Mouse (Mus musculus) lung, postnatal 14 days (tissue): ENCODE data around the gene Usp2.
"Not testable (repeated sequence)": the region's sequence is repeated elsewhere in the genome, so short reads cannot be mapped to it uniquely, and the experiment has no call there.

Experiments
- DNase-seq: peaks from one replicate; pipeline ENCODE4 v3.0.0; 2021

Usp2 gene

DNA sequence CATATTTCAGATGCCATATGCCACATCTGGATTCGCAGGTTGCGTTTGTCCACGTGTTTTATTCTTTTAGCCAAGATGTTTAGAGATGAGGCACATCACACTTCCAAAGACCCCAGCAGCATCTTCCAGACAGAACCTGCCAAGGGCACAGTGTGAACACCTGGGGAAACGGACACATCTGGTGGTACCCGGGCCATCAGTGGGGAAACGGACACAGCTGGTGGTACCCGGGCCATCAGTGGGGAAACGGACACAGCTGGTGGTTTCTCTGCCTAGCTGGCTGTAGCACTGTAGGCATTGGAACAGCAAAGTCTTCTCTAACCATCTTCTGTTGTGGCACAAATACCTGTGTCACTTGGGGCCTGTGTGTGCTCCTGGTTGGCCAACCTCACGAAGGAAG lies 29.0 kb downstream of the Usp2 start:
- DNase-seq, result no peak

DNA sequence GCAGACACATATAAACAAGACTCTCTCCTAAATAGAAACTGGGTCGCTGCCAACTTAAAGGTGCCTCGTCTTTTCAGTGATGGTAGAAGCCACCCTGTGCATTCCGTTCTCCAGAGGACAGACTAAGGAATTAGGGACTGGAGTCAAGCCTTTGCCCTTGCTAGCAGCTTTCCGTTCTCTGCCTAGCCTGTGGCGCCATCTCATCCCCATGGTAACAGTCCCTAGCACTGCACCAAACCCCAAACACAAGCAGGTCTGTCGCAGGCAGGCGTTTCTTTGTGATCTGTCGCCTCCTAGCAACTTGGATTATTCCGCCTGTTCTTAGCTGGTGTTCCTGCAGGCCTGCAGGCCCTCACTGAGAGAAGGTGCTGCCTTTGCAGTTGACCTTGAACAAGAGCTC lies 29.7 kb downstream of the Usp2 start:
- no peak for DNase-seq

DNA sequence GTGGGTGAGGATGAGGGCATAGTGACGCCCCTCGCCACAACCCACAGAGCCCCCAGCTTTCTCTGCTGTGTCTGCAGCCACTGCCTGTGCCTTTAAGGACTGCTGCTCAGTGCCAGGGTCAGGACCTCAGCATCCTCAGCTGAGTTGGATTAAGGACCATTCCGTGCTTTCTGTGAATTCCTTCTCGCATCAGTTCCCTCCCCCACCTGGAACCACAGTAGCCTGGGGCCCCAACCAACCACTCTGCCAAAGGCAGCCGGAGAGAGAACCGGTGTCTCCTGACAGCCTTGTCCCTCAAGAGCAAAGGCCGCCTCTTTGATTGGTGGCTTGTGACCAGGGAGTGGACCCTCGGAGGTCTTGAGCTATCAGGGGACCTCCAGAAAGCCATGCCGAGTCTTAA lies 34.7 kb downstream of the Usp2 start, which contains the start of gene Mfrp:
TSS of gene Mfrp (plus strand) at position 240 of the 400 bp plus-strand sequence.
- no peak for DNase-seq

DNA sequence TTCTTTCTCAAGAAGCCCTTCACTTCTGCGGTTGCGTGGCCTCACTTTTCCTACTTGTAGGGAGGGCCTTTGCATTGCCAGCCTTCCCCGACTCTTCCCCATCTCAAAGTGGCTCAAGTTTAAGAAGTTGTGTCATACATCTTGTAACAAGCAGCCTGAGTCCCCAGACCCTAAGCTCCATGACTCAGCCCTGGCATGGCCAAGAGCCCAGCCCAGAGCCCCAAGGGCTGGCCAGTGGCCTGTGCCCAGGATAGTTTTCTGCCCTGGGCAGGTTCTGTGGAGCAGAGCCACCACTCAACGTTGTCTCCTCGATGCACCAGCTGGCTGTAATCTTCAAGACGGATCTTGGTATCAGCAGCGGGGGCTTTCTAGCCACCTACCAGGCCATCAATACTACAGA lies 38.1 kb downstream of the Usp2 start:
- DNase-seq, result no peak

DNA sequence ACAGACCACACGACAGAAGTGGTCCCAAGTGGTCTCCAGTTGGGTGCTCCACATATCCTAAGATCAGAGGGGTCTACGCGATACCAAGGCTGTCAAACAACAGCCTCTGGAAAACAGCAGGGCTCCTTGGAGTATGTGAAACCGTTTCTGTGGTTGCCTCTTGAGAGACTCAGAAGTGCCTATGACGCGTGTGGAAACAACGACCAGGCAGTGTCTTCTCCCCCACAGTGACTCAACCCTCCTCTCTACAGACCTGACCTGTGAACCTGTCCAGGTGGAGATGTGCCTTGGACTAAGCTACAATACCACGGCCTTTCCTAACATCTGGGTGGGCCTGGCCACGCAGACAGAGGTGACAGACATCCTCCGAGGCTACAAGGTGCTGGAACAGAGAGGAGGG lies 39.0 kb downstream of the Usp2 start:
- DNase-seq, result no peak

DNA sequence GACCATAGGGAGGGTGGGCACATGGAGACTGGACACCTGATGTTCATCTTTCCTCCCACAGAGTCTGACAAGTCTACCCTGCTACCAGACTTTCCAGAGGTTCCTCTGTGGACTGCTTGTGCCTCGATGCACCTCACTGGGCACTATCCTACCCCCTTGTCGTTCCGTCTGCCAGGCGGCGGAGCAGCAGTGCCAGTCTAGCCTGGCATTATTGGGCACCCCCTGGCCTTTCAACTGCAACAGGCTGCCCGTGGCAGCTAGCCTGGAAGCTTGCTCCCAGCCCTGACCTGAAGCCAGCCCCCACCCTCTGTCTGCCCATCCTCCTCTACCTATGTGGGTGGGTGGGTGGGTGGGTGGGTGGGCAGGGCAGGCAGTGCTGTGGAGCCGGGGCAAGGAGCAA lies 39.4 kb downstream of the Usp2 start:
- DNase-seq, result no peak

DNA sequence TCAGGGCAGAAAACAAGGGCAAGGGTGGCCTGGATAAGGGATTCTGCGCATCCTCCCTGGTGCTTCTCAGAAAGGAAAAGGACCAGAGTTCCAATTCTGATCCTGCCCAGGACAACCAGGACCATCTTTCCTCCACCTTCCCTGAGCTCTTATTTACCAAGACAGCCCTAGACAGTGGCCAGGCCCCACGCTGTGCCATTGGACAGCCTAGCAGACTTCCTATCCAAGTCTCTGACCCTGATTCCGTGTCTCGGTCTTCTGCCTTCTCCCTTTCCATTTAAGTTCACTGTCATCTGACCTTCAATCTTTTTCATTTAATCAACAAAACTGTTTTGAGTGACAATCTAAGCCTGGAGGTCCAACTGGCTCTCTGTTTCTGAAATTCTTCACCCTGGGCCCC lies 39.8 kb downstream of the Usp2 start:
- DNase-seq, result no peak

DNA sequence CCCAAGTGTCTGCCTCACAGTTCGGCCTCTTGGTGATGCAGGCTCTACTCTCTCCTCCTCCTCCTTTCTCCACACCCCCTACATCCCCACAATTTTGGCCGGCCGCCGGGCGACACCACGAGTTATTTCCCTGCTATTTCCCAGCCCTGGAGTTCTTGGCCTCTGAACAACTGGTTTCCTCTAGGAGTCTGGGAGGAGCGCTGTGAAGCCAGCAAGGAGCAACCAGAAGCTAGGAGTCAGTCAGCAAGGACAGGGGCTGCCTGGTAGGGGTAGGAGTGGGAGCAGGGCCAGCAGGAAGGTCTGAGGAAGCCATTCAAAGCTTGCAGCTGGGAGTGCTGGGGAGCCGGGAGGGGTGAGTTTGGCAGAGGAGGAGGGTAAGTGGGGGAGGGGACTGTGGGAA lies 40.3 kb downstream of the Usp2 start, which contains the start of gene C1qtnf5:
TSS of gene C1qtnf5 (plus strand) at position 136 of the 400 bp plus-strand sequence.
- peak; percentile 88 for DNase-seq

DNA sequence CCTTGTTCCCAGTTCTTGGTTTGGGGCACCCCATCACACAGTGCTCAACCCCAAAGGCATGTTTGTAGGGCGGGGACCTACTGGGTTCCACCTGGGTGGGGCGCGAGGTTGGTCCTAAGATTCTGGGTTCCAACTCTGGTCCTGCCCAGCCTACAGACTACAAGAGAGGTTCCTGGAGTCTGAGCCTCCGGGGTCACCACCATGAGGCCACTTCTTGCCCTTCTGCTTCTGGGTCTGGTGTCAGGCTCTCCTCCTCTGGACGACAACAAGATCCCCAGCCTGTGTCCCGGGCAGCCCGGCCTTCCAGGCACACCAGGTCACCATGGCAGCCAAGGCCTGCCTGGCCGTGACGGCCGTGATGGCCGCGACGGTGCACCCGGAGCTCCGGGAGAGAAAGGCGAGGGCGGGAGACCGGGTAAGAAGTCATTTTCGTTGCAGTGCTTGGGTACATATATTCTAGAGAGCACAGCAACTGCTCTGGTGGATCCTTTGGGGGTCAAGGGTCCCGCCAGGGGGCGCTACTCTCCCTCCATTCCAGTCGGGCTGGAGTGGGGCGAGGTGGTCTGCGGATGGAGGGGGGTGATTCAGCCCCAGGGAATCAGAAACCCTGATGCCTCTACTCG lies 40.8 kb downstream of the Usp2 start:
- no peak for DNase-seq

DNA sequence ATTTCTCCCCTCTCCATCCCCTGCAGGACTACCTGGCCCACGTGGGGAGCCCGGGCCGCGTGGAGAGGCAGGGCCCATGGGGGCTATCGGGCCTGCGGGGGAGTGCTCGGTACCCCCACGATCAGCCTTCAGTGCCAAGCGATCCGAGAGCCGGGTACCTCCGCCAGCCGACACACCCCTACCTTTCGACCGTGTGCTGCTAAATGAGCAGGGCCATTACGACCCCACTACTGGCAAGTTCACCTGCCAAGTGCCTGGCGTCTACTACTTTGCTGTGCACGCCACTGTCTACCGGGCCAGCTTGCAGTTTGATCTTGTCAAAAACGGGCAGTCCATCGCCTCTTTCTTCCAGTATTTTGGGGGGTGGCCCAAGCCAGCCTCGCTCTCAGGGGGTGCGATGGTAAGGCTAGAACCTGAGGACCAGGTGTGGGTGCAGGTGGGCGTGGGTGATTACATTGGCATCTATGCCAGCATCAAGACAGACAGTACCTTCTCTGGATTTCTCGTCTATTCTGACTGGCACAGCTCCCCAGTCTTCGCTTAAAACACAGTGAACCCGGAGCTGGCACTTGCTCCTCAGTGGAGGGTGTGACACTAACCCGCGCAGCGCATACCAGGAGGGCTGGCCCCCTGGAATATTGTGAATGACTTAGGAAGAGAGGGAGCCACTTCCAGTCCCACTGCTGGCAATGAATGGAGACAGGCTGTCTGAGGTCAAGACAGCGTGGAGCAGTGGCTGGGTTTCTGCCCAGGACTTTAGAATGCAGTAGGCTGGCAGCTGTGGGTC lies 41.6 kb downstream of the Usp2 start:
- DNase-seq, result no peak

DNA sequence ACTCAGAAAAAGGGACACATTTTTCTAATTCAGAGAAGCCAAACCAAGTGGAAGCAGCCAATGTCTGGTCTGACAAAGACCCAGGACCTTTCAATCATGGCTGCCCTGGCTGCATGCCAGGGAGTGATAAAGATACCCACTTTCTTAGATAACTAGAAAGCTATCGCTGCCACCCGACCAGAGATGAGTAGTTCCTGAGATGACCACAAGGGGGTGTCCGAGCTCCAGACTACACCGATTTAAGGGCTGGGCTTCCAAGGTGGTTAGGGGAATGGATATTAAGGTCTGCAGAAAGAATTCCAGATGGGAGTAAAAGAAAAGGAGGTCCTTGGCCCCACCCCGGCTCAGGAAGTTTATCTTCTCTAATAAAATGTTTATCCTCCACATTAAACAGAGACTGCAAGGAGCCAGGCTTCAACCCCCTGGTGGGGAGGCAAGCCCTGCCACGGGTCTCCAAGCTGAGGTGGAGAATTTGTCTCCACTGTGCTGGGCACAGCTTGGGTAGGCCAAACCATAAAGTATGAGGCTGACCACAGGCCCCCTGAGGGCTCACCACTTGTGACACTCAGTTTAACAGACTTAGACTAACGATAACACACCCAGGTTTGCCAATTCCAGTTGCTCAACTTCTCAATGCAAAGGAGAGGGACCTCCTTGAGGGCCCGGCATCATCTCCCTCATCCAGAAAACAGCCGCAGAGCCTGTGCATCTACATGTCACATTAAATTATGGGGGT lies 42.7 kb downstream of the Usp2 start:
- peak; percentile 83 for DNase-seq

DNA sequence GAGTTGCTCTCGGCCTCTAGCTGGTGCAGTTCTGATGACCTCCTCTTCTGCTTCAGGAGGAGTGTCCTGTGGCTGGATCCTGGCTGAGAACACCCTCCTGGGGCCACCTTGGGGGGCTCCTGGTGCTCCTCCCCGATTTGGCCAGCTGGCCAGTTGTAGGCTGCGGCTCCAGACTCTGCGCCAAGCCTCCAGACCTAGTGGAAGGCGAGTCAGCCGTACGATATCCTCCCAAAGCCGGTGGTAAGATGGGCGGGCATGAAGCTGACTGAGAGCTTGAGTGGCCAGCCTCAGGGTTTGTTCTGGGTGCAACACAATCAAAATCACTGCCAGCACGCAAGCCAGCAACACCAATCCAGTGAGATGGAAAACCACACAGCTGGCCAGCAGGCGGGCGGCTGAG lies 45.1 kb downstream of the Usp2 start:
- not testable (repeated sequence) for DNase-seq

DNA sequence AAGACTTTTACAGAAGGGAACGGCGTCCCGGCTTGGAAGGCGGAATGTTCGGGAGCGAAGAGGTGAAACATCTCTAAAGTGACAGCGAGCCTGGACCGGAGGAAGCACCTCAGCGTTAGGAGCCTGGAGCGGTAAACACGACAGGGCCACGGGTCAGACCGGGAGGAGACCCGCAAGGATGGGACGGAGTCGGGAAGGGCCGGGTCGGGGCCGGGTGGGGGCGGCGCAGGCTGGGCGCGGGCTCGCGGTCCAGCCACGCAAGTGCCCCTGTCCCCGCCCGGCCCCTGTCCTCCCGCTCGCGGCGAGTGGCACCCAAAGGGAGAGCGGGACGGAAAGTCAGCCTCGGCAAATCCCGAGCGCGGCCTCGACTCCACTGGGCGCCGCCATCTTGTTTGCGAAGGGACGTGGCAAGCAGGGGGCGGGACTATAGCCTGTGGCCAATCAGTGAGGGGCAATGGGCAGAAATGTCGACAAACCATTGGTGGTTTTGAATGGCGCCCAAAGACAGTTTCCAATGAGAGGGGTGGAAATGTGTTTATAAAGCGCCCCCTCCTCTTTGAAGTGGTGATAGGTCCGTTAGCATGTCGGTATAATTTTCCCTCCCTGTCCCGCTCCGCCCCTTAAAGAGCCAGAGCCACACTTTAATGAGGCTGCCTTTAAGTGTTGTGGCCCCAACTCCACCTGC lies 46.4 kb downstream of the Usp2 start, which contains the start of the genes Gm49380 and Rnf26:
TSS of gene Gm49380 (minus strand) at position 396 of the 685 bp plus-strand sequence.
TSS of gene Rnf26 (minus strand) at position 413 of the 685 bp plus-strand sequence.
- DNase-seq, result peak; percentile 96

DNA sequence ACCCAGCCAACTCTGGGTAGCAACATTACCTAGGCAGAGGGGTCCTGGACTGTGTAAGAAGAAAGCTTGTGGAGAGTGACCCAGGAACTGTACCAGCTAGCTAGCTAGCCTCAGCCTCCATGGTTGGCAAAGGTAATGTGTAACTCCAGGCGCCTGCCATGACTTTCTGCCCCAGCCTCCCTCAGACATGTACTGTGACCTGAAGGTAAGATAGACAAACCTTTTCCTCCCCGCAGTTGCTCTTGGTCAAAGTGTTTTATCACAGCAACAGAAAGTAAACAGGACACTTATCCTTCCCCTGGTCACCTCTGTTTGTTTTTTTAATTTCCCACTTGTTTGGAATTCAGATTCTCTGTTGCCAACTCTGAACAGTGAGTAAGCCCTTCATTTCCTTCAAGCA lies 47.6 kb downstream of the Usp2 start:
- no peak for DNase-seq

DNA sequence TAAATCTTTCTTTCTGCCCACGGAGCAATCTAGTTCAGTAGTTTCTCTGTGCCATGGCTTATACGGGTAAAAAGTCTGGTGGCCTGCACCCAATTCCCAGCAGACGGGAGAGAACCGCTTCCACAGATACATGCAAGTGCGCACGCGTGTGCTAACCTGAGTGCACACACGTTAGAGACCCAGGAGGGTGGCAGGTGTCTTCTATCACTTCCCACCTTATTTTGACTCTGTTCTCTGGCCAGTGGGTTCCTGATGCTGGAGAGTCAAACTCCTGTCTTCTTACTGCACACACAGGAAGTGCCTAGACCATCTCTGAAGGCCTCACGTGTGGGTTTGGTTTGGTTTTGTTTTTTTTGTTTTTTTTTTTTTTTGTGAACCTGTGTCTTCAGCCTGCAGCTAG lies 48.8 kb downstream of the Usp2 start:
- no peak for DNase-seq

DNA sequence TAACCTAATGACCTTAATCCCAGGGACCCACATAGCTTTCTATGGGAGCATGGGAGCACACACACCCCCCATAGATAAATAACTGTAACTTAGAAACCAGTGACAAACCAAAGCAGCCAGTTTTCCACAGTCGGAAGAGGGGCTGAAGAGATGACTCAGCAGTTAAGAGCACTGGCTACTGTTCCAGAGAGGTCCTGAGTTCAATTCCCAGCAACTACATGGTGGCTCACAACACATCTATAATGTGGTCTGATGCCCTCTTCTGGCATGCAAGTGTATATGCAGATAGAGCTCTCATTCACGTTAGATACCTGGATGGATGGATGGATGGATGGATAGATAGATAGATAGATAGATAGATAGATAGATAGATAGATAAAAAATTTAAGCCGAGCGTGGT lies 49.4 kb downstream of the Usp2 start:
- no peak for DNase-seq

DNA sequence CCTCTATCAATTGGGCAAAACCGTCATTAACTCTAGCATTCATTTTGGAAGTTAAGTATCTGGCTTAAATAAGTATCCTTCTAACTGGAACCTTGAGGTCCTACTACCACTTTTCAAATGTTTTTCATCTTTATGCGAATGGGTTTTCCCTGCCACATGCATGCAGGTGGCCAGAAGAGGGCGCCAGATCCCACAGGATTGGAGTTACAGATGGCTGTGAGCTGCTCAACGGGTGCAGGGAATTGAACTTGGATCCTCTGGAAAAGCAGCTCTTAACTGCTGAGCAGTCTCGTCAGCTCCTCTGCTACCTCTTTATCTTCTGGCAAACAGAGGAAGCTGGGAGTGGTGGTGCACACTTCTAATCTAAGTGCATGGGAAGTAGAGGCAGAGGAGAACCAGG lies 52.2 kb downstream of the Usp2 start:
- DNase-seq, result peak; percentile 61

DNA sequence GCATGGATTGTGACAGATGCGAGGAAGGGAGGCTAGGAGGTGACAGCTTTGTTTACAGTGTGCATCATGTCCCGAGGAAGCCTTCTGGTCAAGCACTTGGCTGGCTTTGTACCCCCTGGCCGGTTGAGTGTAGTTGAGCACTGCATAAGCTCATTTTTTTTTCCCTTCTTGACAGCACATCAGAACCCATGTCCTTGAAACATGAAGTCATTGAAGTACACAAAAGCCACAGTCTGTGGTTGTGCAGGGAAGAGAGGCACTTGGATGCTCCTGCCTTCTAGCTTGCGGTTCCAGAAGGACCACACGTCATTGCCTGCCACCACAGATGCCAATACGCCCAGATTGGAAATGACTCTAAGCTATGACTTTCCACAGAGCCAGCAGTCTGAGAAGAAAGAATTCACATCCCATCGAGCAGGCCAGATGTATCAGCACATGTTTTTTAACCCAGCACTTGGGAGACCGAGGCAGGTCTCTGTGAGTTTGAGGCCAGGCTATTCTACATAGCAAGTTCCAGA lies 53.2 kb downstream of the Usp2 start:
- DNase-seq, result no peak

DNA sequence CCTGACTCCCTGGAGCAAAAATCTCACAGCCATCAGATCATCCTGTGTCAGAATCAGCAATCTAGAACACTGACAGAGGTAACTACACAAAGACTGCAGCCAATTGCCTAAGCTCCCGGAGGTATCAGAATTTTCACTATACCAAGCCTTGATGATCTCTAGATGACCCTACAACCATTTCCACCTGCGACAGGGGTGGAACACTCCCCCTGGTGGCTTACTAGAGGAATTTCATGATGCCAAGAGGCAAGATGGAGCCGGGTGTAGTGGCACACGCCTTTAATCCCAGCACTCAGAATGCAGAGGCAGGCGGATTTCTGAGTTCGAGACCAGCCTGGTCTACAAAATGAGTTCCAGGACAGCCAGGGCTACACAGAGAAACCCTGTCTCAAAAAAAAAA lies 57.5 kb downstream of the Usp2 start:
- DNase-seq, result no peak

DNA sequence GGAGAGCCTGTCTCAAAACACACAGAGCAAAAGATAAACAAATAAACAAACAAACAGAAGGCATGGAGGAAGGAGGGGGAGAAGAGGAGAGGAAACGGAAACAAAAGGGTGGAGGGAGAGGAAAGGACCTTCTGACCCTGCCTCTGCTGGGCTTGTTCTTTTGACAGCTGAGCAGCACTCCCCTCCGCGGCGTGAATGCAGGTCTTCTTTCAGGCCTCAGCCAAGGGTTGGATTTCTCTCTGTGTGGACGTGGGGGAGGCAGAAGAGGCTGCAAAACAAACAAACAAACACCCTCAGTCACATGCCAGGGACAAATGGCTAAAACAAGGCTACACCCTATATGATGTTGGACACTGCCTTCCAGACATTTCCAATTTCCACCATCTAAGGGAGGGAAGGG lies 58.2 kb downstream of the Usp2 start:
- DNase-seq, result no peak

DNA sequence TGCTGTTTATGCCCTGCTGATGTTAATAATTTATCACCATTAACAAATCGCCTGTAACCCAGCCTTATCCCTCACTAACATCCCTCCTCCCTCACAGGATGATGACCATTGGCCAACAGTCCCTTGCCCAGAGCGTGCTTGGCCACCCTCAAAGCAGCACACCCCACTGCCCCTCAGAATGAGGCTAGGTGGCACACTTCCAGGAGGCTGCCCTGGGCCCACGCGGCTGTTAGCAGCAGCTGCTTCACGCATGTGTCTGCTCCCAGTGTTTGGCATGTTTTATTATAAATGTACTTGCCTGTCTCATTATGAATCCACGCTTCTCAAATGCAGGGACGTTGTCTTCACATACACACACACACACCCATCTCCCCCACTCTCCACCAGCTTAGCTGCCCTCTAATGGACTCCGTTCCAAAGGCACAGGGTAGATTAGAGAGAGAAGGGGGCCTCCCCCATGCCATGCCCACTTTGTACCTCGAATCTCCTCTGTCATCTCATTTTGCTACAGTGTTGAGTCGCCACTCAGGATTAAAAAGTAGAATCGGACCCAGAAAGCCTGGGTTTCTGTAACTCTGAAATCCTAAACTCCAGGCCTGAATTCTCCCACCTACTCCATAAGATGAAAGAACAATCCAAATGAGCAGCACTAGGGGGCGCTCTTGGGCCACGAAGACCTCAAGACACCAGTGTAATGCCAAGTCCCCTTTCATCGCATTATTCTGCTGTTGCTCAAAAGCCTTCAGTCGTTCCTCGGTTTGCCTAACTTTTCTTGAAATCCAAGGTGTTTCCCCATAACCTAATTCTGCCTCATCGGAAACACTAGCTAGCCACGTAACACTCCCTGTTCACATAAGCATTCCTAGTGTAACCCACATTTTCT lies 59.0 kb downstream of the Usp2 start:
- peak; percentile 93 for DNase-seq

DNA sequence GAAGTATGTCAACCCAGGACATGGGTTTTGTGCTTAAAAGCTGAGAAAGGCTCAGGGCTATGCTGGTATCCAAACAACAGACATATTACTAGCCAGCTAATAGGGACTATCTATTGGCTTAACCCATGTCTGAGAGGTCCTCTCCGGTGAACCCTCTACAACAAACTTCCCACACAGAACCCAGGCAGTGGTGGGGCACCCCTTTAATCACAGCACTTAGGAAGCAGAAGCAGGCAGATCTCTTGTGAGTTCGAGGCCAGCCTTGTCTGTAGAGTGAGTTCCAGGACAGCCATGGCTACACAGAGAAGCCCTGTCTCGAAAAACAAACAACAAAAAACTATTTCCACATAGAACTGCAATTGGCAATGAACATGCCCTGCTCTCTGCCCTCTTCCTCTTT lies 59.9 kb downstream of the Usp2 start:
- DNase-seq, result no peak
